Mouse (Mus musculus): ENCODE measurements around the gene Ubac2.

- no peak for TF ChIP-seq POLR2A (IDR thresholded peaks at IDR 0.05; ENCODE audit: control insufficient read depth, extremely low read depth, insufficient read depth, low read length, poor library complexity)
- no peak for TF ChIP-seq CTCF (IDR thresholded peaks at IDR 0.05; ENCODE audit: borderline replicate concordance, control insufficient read depth, extremely low read depth, insufficient read depth, low read length, poor library complexity)
These were observed 34.1 kb downstream of the Ubac2 start for GRCm38 (mm10) chr14:121912501-121912900.

Measured in thymus, adult 2 months (tissue).